Mouse (Mus musculus) layer of hippocampus, adult 18-20 months (tissue): ENCODE measurements around the gene Myh7b. TPM values are rescaled to one million over a fixed set of nuclear protein-coding genes. Genes with fewer than 3 reads are reported as not detected.
A peak's percentile ranks its signal among the peaks of the same experiment; 100 is the strongest.
"Not testable (repeated sequence)": the region's sequence is repeated elsewhere in the genome, so short reads cannot be mapped to it uniquely, and the experiment has no call there.

Experiments used
- DNase-seq, 2 experiments: peaks; one replicate each; pipeline ENCODE4 v3.0.0; 2022; ENCODE audit warnings: low spot score in 2 of 2
- total RNA-seq, 2 experiments: library from RNA; stranded (reverse); gene quantifications; 2 replicates each; pipeline ENCODE4 v1.2.3; 2021

Myh7b gene
- total RNA-seq, 2 experiments from 2014 or later, result 3.0 to 4.9 TPM

- no peak for DNase-seq
These were observed 7.3 kb upstream of the Myh7b start for GRCm38 (mm10) chr2:155603707-155604106.

- no peak for DNase-seq
These were observed 6.3 kb upstream of the Myh7b start for GRCm38 (mm10) chr2:155604560-155605235.

GRCm38 (mm10) chr2:155605236-155605589, 5.8 kb upstream of the Myh7b start:
- not testable (repeated sequence) for DNase-seq

- DNase-seq, result peak; percentile 63 to 86
These were observed 4.7 kb upstream of the Myh7b start for GRCm38 (mm10) chr2:155606360-155606759.

- no peak for DNase-seq
These were observed 980 bp downstream of the Myh7b start for GRCm38 (mm10) chr2:155611834-155612550.

GRCm38 (mm10) chr2:155613326-155613755, 2.3 kb downstream of the Myh7b start:
- no peak for DNase-seq

GRCm38 (mm10) chr2:155613953-155614352, 2.9 kb downstream of the Myh7b start:
- no peak for DNase-seq

GRCm38 (mm10) chr2:155616971-155617370, 6.0 kb downstream of the Myh7b start:
- DNase-seq, result no peak

GRCm38 (mm10) chr2:155619817-155620216, 8.8 kb downstream of the Myh7b start:
- DNase-seq, result peak; percentile 79 to 93

GRCm38 (mm10) chr2:155622606-155623005, 11.6 kb downstream of the Myh7b start:
- no peak for DNase-seq

- no peak for DNase-seq
These were observed 13.0 kb downstream of the Myh7b start for GRCm38 (mm10) chr2:155623996-155624395.

GRCm38 (mm10) chr2:155624730-155625129, 13.7 kb downstream of the Myh7b start:
- peak in 1 of 2 experiments; percentile 56 for DNase-seq

GRCm38 (mm10) chr2:155626277-155626676, 15.3 kb downstream of the Myh7b start:
- no peak for DNase-seq

GRCm38 (mm10) chr2:155627030-155627738, 16.2 kb downstream of the Myh7b start:
- DNase-seq, result peak; percentile 61 to 85

GRCm38 (mm10) chr2:155628112-155628511, 17.1 kb downstream of the Myh7b start:
- DNase-seq, result no peak

- no peak for DNase-seq
These were observed 17.5 kb downstream of the Myh7b start for GRCm38 (mm10) chr2:155628519-155628918.

- DNase-seq, result peak; percentile 62 to 65
These were observed 18.2 kb downstream of the Myh7b start for GRCm38 (mm10) chr2:155629231-155629661.

- DNase-seq, result no peak
These were observed 19.1 kb downstream of the Myh7b start for GRCm38 (mm10) chr2:155630153-155630552.

- no peak for DNase-seq
These were observed 19.8 kb downstream of the Myh7b start for GRCm38 (mm10) chr2:155630590-155631416.

GRCm38 (mm10) chr2:155632138-155632936, 21.3 kb downstream of the Myh7b start:
- DNase-seq, result no peak
